Mouse (Mus musculus) skeletal muscle tissue, adult 2 months (tissue): ENCODE measurements around the gene Bmp2k.

Experiments
- DNase-seq: peaks from one replicate; pipeline ENCODE4 v3.0.0-alpha.2; 2012; ENCODE audit warnings: low read depth, low spot score

Gene Bmp2k

GRCm38 (mm10) chr5:97097631-97098041, 100.1 kb downstream of the Bmp2k start:
- no peak for DNase-seq

DNA sequence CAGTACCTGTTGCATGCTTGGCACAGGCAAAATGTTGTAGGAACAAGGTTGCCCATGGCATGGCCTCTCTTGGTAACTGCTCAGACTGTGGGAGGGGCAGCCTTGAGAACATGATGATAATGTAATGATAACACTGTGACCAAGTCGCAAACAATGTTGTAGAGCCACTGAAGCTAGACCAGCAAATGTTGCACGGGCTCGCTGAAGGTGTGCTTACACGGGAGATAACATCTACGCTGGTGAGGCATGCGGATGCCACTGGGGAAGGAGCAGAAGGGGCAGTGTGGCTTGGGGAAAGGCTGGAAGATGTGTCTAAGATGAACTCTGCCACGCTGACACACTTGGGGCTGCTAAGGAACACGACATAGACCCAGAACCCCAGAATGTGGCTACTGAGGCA, 102.5 kb downstream of the Bmp2k start:
- no peak for DNase-seq

GRCm38 (mm10) chr5:97108333-97108732, 110.8 kb downstream of the Bmp2k start:
- no peak for DNase-seq

DNA sequence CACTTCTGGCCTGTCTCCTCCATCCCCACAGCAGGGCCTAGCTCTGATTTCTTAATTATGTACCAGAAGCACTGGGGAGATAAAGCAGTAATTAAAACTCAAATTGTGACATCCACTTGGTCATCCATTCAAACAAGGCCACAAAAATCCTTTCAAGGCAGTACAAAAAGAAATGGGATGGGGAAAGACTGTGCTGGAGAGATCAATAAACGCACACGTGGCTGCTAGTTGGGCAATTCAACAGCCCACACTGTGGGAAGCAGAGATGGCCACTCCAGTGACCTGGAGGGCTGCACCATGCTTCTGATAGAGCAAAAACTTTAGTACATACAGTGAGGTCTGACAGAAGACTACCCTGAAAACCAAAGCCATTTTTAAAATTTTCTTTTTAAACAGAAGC, 112.6 kb downstream of the Bmp2k start:
- no peak for DNase-seq

DNA sequence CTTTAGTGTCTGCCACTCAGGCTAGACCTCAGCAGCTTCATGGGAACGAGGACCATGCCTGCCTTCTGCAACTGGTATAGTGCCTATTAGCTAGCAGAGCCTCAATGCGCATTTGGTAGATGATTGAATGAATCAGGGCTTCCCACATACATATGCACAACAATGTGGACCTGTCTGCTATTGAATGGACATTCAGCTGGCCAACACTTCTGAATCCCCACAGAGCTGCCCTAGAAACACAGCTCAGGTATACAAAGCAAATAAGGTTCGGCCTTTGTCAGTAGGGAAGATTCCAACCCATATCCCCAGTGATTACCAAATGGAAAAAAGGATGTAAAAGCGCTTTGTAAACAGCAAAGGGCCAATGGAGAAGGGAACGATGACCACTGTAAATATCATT, 113.2 kb downstream of the Bmp2k start:
- no peak for DNase-seq

DNA sequence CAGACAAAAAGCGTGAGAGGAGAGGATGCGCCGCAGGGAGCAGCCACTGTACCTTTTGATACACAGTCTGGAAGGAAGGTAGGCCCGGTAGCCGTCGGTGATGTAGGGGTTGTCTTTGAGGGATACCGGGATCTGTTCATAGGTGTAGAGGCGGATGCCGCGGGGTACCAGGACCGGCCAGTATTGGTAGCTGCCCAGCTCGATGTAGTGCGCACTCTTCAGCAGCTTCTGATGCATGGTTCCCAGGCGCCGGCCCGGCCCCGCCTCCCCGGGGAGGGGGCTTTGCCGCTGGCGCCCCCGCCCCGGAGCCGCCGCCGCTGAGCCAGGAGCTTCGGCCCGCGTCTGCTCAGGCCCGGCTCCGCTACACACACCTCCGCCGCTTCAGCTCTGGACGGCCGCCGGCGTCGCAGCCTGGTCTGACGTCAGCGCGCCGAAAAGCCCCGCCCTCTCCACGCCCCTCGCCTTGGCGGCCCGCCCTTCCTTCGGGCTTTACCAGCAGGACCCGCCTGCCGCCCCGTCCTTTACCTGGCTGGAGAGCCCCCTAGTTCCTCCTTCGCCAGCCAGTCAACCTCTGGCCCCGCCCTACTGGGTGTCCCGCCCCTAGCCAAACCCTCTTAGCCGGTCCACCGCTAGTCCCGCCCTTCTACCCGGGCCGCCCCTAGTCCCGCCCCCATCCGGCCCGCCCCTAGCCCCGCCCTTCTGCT, 113.9 kb downstream of the Bmp2k start, which contains the start of gene Paqr3:
TSS of gene Paqr3 (minus strand) at position 390 of the 704 bp plus-strand sequence.
- DNase-seq = peak; percentile 89

DNA sequence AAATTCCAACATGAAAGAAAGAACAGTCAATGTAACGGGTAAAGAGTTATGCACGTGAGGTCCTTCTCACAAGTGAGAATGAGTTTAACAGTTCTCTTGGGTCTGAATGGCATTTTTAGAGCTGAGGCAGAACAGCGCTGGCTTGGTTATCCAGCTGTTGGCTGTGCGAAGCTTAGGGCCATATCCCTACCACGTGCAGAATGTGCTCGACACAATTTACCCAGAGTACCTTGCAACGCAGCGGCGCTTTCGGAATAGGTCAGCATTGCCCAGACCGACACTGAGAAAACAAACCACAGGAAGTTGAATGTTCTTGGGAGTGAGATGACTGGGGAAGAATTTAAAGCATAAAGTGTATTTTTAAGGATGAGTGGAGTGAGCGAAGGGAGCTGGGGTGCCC, 127.5 kb downstream of the Bmp2k start:
- no peak for DNase-seq

- no peak for DNase-seq
Measured at GRCm38 (mm10) chr5:97125459-97125970, 128.0 kb downstream of the Bmp2k start.

- peak; percentile 6 for DNase-seq
Measured at GRCm38 (mm10) chr5:97126005-97126404, 128.5 kb downstream of the Bmp2k start.

DNA sequence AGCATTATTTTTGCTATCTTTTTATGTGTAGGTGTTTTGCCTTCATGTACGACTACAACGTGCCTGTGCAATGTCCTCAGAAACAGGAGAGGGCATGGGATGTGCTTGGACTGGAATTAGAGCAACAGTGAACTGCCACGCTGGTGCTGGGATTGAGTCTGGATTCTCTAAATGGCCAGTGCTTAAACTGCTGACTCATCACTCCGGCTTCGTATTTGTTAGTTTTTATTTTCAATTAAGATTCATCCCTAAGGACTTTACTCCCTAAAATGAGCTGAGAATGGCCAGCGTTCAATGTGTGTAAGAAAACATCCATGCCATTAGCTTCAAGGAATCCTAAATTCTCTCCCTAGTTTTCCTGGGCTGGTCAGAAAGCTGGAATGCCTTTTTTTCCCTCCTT, 129.8 kb downstream of the Bmp2k start:
- DNase-seq = no peak

DNA sequence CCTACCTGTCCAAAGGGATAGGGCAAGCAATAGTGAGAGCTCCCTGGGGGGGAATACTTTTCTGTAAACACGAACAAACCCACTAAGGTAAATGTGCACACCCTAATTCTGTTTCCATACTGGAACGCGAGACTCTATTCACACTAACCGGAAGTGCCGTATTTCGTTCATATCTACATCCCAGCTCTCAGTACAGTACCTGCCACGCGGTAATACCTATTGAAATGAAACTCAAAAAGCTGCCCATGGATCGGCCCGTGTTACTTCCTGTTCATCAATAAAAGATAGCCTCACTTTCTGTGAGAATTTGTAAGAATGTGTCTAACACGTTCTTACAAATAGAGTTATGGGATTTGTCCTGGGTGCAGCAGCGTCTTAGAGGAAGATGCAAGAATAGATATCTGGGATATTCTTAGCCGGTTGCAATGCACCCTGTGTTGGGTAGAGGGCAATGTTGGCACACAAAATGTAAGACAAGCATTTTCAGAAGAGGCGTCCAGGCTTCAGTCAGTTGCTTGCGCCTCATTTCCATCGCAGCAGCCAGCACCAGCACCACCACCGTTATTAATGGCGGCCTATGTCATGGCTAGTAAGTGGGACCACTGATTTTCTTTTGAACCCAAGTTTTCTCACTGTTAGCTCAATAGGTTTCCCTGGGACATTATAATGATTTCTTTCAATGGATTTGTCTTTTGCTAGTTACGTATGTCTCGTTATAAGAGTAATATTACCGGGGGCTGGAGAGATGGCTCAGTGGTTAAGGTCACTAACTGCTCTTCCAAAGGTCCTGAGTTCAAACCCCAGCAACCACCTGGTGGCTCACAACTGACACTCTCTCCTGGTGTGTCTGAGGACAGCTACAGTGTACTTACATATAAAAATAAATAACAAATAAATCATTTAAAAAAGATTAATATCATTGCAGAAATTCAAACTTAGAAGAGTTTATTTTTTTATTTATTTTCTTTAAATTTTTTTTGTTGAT, 131.0 kb downstream of the Bmp2k start:
- DNase-seq = peak; percentile 47

- no peak for DNase-seq
Measured at GRCm38 (mm10) chr5:97129589-97129988, 132.1 kb downstream of the Bmp2k start.

DNA sequence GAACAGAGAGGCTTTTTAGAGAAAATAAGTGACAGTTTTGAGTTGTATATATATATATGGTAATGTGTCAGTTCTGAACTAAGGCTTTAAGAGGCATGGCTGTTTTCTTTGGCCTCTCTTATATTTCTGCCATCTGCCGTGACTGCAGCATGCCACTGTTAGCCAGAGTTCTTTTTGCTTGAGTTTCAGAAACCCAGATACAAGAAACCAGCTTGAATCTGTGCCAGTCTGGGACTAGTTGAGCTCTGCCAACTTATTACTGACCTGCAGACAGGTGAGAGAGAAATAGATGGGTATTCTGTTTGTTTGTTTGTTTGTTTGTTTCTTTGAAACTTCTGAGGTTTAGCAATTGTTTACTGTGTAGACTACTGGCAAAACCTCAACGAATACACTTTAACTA, 137.8 kb downstream of the Bmp2k start:
- no peak for DNase-seq
